Mouse (Mus musculus): ENCODE results near the gene Trpm6. TPM values are rescaled to one million over a fixed set of nuclear protein-coding genes. Genes with fewer than 3 reads are reported as not detected.
A peak's percentile ranks its signal among the peaks of the same experiment; 100 is the strongest.

Gene Trpm6
- total RNA-seq (2021): under 1 TPM; 0.27 to 0.47 TPM
- long read RNA-seq, experiment 1: 0 reads
- long read RNA-seq, experiment 2: 0 reads

GRCm38 (mm10) chr19:18749598-18750339 lies at the start of gene Trpm6:
Gene Trpm6, plus strand, starts transcription at chr19:18749983.
- no peak for DNase-seq (ENCODE audit: low spot score in 2 of 2)

GRCm38 (mm10) chr19:18708101-18708500 lies 41.7 kb upstream of the Trpm6 start:
- DNase-seq (ENCODE audit: low spot score in 2 of 2): no peak

GRCm38 (mm10) chr19:18710903-18711302 lies 38.9 kb upstream of the Trpm6 start:
- DNase-seq (ENCODE audit: low spot score in 2 of 2): no peak

DNA sequence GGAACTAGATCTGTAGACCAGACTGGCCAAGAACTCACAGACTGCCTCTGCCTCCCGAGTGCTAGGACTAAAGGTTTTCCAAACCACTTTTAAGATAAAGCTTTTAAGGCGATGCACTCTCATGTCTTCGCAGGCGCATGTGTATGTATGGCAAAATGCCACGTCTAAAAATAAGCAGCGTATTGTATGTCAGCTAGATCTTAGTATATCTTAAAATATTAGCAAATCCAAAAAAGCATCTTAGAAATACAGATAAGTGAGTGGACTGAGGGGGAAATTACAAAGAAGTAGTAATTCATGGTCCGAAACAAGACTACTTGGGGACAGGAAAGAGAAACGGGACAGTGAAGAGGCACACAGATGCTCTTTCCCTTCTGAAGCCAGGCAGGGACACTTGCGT lies 38.2 kb upstream of the Trpm6 start:
- no peak for DNase-seq (ENCODE audit: low spot score in 2 of 2)

DNA sequence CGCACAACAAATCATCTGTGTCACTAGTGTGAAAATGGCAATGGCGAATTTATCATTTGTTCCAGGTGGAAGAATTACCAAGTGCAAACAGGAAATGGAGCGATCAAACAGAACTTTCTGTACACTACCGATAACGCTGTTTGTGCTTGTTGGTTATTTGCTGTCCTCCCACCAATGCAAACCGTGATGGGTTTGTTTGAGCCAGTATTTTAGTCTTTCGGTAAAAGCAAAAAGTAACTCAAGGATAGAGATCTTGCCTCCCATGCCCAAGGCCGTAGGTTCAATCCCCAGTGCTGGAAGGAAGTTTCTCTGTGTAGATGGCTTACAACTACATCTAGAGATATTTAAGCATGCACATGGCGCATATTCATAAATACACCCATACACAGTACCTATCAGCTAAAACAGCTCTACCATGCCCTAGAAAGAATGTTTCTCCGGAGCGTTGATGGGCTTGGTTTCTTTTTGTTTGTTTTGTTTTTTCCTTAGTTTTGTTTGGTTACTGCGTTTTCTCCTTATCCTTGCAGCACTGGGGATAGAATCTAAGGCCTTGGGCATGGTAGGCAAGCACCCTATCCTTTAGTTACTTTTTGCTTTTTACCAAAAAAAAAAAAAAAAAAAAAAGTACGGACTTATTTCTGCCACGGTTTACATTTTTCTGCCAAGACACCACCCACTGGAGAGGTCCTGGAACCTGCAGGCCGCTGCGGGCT lies 37.5 kb upstream of the Trpm6 start:
- DNase-seq (ENCODE audit: low spot score in 2 of 2): no peak

DNA sequence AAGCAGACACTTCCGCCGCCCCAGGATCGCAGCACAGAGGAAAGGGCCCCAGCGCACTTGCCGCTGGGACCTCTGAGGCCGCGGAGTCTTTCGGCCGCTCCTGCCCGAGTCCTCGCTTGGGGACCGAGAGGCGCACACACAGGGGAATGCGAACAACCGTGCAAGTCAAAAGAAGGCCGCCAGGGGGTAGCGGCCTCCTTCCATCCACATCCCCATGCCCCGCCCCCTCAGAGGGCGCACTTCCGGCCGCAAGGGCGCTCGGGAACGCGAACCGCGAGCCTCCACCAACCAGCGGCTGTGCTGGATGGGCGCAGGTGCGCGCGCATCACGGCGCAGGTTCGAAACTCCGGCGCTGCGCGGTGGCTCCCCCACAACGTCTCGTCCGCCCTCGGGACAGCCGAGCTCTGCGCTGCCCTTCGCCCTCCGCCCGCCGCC lies 36.9 kb upstream of the Trpm6 start, which contains the start of gene D030056L22Rik:
TSS of gene D030056L22Rik (plus strand) at position 328 of the 435 bp plus-strand sequence.
- peak; percentile 95 to 99 for DNase-seq (ENCODE audit: low spot score in 2 of 2)

- DNase-seq (ENCODE audit: low spot score in 2 of 2): peak; percentile 17 to 54
Measured at GRCm38 (mm10) chr19:18713357-18713756, 36.4 kb upstream of the Trpm6 start.

- peak; percentile 24 to 61 for DNase-seq (ENCODE audit: low spot score in 2 of 2)
Measured at GRCm38 (mm10) chr19:18716374-18716773, 33.4 kb upstream of the Trpm6 start.

DNA sequence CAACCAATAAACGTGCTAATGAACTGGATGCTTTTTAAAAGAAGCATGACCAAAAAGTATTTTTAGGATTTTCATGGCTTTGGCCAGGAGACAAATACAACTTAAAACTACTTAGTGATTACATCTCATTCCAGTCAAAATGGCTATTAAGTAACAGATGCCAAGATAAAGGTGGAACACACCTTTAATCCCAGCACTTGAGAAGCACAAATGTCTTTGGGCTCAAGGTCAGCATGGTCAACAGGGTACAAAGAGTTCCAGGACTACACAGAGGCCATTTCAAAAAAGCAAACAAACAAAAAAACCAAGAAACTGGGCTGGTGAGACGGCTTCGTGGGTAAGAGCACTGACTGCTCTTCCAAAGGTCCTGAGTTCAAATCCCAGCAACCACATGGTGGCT lies 29.4 kb upstream of the Trpm6 start:
- no peak for DNase-seq (ENCODE audit: low spot score in 2 of 2)

DNA sequence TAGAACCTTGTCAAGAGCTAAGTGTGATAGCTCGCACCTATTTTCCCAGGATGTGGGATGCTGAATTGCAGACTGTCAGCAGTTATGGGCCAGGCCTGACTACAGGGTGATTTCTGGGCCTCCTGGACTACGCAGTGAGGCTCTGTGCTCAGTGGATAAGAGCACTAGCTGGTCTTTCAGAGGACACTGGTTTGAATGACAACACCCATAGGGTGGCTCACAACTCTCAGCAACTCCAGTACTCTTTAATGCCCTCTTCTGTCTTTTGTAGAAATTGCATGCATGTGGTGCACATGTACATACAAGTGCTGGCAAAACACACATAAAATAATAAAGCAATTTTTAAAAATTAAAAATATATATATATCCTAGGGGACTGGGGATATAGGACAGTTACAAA lies 24.6 kb upstream of the Trpm6 start:
- no peak for DNase-seq (ENCODE audit: low spot score in 2 of 2)

DNA sequence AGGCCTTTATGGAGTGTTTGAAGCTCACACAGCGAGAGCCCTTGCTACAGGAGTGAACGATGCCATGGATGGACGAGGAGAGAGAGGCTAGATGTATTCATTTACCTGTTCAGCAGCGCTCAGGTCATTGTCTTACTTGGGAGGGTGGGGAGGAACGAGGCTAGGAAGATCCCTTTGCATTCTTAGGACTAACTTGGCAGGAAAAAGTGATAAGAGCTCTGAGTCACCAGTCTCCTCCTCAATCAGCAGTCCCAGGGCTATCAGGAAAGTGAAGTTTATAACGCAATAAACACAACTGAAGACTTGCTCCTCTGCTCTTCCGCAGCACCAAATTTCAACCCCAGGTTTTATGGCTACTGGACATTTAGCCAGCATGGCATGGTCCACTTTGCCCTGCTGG lies 19.5 kb upstream of the Trpm6 start:
- DNase-seq (ENCODE audit: low spot score in 2 of 2): no peak

GRCm38 (mm10) chr19:18731077-18731476 lies 18.7 kb upstream of the Trpm6 start:
- DNase-seq (ENCODE audit: low spot score in 2 of 2): no peak

GRCm38 (mm10) chr19:18735901-18736300 lies 13.9 kb upstream of the Trpm6 start:
- no peak for DNase-seq (ENCODE audit: low spot score in 2 of 2)

DNA sequence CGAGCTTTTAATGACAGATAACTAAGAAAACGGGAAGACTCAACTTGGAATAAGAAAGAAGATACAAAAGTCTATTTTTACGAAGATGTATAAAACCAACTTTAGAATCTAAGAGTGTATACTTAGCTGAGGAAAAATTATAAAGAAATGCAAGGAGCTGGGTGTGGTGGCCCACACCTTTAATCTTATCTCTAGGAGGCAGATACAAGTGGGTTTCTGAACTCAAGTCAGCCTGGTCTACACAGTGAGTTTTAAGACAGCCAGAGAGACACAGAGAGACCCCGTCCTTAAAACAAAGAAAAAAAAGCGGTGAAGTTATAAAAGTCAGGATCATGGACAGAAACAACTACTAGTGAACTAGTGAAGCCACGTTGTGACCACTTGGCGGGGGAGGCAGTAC lies 10.6 kb upstream of the Trpm6 start:
- no peak for DNase-seq (ENCODE audit: low spot score in 2 of 2)

- DNase-seq (ENCODE audit: low spot score in 2 of 2): no peak
Measured at GRCm38 (mm10) chr19:18743946-18744345, 5.8 kb upstream of the Trpm6 start.

DNA sequence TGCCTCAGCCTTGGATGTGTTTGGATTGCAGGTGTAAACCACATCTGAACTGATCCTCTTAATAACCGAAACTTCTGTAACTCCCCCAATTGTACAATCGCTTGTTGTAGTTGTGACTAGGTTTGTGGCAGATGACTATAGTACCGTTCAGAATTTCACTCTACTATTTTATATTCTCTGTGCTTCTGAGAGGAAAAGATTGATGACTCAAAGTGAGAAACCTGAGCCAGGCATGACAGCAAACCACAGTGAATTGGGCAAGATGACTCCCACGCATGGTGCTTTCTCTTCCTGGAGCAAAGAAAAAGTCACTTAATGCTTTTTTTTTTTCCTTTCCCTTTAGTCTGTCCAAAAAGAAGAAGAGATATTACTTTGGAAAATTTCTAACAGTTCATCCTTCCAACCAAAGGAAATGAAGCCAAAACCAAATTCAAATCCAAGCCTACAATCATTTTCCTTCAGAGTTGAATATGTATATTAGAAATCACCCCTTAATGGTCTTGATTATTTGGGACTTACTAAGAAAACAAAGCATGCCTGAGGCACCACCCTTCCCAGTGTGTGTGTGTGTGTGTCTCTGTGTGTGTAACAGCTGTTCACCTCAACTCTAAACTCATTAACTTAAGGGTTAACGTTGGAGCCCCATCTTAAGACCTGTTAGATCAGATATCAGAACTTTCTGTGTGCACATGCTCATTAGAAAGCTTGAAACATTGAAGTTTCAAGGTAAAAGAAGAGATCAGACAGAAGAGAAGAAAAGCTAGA lies 3.0 kb upstream of the Trpm6 start:
- DNase-seq (ENCODE audit: low spot score in 2 of 2): no peak

- DNase-seq (ENCODE audit: low spot score in 2 of 2): no peak
Measured at GRCm38 (mm10) chr19:18747379-18747778, 2.4 kb upstream of the Trpm6 start.

- DNase-seq (ENCODE audit: low spot score in 2 of 2): no peak
Measured at GRCm38 (mm10) chr19:18757191-18757590, 7.4 kb downstream of the Trpm6 start.

GRCm38 (mm10) chr19:18757706-18758105 lies 7.9 kb downstream of the Trpm6 start:
- no peak for DNase-seq (ENCODE audit: low spot score in 2 of 2)

GRCm38 (mm10) chr19:18758269-18758668 lies 8.5 kb downstream of the Trpm6 start:
- no peak for DNase-seq (ENCODE audit: low spot score in 2 of 2)

GRCm38 (mm10) chr19:18758916-18759315 lies 9.1 kb downstream of the Trpm6 start:
- DNase-seq (ENCODE audit: low spot score in 2 of 2): no peak

DNA sequence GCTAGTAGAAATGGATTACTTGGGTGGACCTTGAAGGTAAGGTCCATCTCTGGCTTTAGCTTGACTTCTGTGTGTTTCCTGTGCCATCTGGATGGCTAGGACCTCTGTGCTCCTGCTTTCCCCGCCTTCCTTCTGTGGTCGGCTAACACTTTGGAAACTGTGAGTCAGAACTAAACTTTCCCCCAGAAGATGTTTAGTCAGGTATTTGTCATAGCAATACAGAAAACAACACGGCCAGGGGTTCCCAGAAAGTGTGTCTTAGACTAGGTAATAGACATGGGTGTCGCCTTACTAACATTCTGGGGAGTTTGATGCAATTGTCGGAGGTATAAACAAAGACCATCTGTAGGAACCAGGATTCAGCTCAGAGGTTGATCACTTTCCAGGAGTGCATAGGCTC lies 16.6 kb downstream of the Trpm6 start:
- DNase-seq (ENCODE audit: low spot score in 2 of 2): no peak

Measured in gastrocnemius, postnatal 4 days (tissue).